Mouse (Mus musculus): ENCODE data around the gene Ctnnal1.

Gene Ctnnal1

GRCm38 (mm10) chr4:56791373-56791772 lies 73.6 kb downstream of the Ctnnal1 start:
- no peak for DNase-seq

- DNase-seq = no peak
Measured at GRCm38 (mm10) chr4:56771065-56771464, 93.9 kb downstream of the Ctnnal1 start.

DNA sequence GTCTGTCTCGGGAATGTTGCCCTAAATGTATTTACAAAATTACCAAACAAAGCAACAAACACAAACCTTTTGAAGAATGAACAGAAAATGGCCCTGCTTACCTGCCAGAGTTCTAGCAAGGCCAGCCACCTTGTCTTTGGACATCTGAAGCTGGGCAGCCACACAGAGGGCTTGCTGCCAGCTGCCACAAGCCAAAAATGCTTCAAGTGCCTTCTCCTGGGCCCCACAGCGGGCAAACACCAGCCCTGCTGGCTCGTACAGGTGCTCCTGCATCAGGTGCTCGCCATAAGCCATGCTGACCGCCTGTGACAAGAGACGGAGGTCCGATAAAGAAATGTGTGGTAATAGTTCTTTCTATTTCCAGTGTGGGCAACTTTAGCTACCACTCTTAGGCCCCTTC lies 96.1 kb downstream of the Ctnnal1 start:
- no peak for DNase-seq

DNA sequence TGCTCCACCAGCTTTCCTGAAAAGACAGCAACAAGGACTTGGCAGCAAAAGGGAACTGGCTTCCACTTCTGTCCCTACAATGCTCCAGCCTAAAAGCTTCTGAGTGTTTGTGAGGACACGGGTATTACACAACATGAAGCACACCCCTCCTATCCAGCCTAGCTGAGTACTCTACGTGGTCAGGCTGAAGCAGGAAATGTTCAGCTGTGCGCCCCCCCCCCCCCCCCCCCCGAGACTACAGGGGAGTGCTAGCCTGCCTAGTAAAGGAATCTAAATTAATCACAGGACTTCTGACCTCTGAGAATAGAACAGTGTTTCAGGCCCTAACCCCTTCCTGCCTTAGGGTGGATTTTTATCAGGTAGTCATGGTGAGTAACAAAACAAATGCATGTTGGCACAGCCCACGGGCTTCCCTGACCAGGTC lies 97.1 kb downstream of the Ctnnal1 start:
- no peak for DNase-seq

All from cerebellum, adult 11-12 months (tissue).